ENCODE assay signal across 8 mouse cellular contexts in genomic region chr14:26579346-26580343, GRCm38 (mm10). TPM values are rescaled to one million over a fixed set of nuclear protein-coding genes. Genes with fewer than 3 reads are reported as not detected.
DNase-seq lines count a peak whose midpoint lies in the region; ATAC-seq and TF ChIP-seq lines count a peak whose summit lies in the region.

No protein-coding gene starts in this region.

- H3K36me3 ChIP-seq in forebrain, embryonic 11.5 days (ENCODE audit: control insufficient read depth, insufficient read depth, low read length) = no peaks in the 10 kb centered on the region; the same call in 1 of the 2 replicates
- H3K36me3 ChIP-seq in heart, postnatal 0 days (replicated peaks; ENCODE audit: control insufficient read depth, insufficient read depth, low read length) = no peaks in the 10 kb centered on the region; the same call in 1 of the 2 replicates
- H3K36me3 ChIP-seq in liver, embryonic 16.5 days (ENCODE audit: control insufficient read depth, insufficient read depth) = 0 out of 2 replicates have a peak, but pooled peaks cover 4% of the 10 kb centered on the region
- peaks cover 5% of the 10 kb centered on the region; the same call in 1 of the 2 replicates for H3K36me3 ChIP-seq in neural tube, embryonic 13.5 days
- no peaks in the 10 kb centered on the region for H3K36me3 ChIP-seq in testis, adult 2 months (ENCODE audit: control insufficient read depth, insufficient read depth, low read length)

- DNase-seq in CD8-positive naive resting alpha-beta T cell, adult 2 months (ENCODE audit: low read depth in 2 of 2, low spot score in 2 of 2) = peak; percentile 75 to 81
- peak; percentile 83 for DNase-seq in c-Kit-positive CD71-negative TER-119-negative erythroid progenitor cells, embryonic 14.5 days (ENCODE audit: low read depth)
- peak; percentile 93 for DNase-seq in forebrain, embryonic 11.5 days (ENCODE audit: low spot score)
- DNase-seq in heart, postnatal 0 days (ENCODE audit: low spot score) = peak; percentile 93
- peak; percentile 92 to 95 for DNase-seq in kidney, postnatal 4 days

- no peaks in the 10 kb centered on the region for H3K27me3 ChIP-seq in forebrain, embryonic 11.5 days (ENCODE audit: control insufficient read depth, insufficient read depth, low read length)
- no peaks in the 10 kb centered on the region for H3K27me3 ChIP-seq in heart, postnatal 0 days (ENCODE audit: control insufficient read depth, insufficient read depth, low read length)
- H3K27me3 ChIP-seq in liver, embryonic 16.5 days (ENCODE audit: control insufficient read depth, insufficient read depth, low read depth, low read length) = no peaks in the 10 kb centered on the region
- H3K27me3 ChIP-seq in neural tube, embryonic 13.5 days = no peaks in the 10 kb centered on the region
- H3K27me3 ChIP-seq in testis, adult 2 months (ENCODE audit: control insufficient read depth, insufficient read depth, low read length) = no peaks in the 10 kb centered on the region

- no peak for TF ChIP-seq CTCF in heart, postnatal 0 days (IDR thresholded peaks at IDR 0.05; ENCODE audit: low read depth)
- no peak for TF ChIP-seq CTCF in testis, adult 2 months (IDR thresholded peaks at IDR 0.05; ENCODE audit: control insufficient read depth, insufficient read depth, insufficient replicate concordance, low read depth, low read length)

- H3K4me3 ChIP-seq in forebrain, embryonic 11.5 days (ENCODE audit: low read depth, low read length) = peak overlapping the region; percentile 81
- H3K4me3 ChIP-seq in heart, postnatal 0 days (ENCODE audit: low read depth, low read length) = peak overlapping the region; percentile 99
- peak overlapping the region; percentile 97 for H3K4me3 ChIP-seq in liver, embryonic 16.5 days (ENCODE audit: low read depth, low read length)
- peak overlapping the region; percentile 69 for H3K4me3 ChIP-seq in neural tube, embryonic 13.5 days
- peak overlapping the region; percentile 95 for H3K4me3 ChIP-seq in testis, adult 2 months (ENCODE audit: control insufficient read depth, low read depth, low read length)

- no peak; the same call in 1 of the 2 replicates for TF ChIP-seq EP300 in heart, postnatal 0 days (IDR thresholded peaks at IDR 0.05; ENCODE audit: low read depth)

- H3K9ac ChIP-seq in forebrain, embryonic 11.5 days (ENCODE audit: low read length) = peak overlapping the region; percentile 98
- H3K9ac ChIP-seq in heart, postnatal 0 days (replicated peaks; ENCODE audit: low read depth, low read length) = peak overlapping the region; percentile 99
- peak overlapping the region; percentile 100 for H3K9ac ChIP-seq in liver, embryonic 16.5 days (ENCODE audit: low read depth, low read length)
- peak overlapping the region; percentile 99 for H3K9ac ChIP-seq in neural tube, embryonic 13.5 days

- peak overlapping the region; percentile 64 for H3K4me2 ChIP-seq in forebrain, embryonic 11.5 days (ENCODE audit: low read depth, low read length, severe bottlenecking)
- peak overlapping the region; percentile 80 for H3K4me2 ChIP-seq in heart, postnatal 0 days (ENCODE audit: low read depth, low read length)
- H3K4me2 ChIP-seq in liver, embryonic 16.5 days (ENCODE audit: low read depth, low read length) = peak overlapping the region; percentile 93
- peak overlapping the region; percentile 70 for H3K4me2 ChIP-seq in neural tube, embryonic 13.5 days

- TF ChIP-seq POLR2A in testis, adult 2 months (IDR thresholded peaks at IDR 0.05; ENCODE audit: control insufficient read depth, low read depth, low read length) = peak; percentile 96

- under 1% methylated on average over 79 of the region's 79 CpGs for WGBS in forebrain, embryonic 11.5 days
- under 1% methylated on average over 71 of the region's 79 CpGs for WGBS in heart, postnatal 0 days
- WGBS in liver, embryonic 16.5 days (ENCODE audit: insufficient replicate concordance) = under 1% methylated on average over 78 of the region's 79 CpGs
- under 1% methylated on average over 79 of the region's 79 CpGs for WGBS in neural tube, embryonic 13.5 days

- peak overlapping the region; percentile 89 for H3K27ac ChIP-seq in forebrain, embryonic 11.5 days (ENCODE audit: low read depth, low read length)
- H3K27ac ChIP-seq in heart, postnatal 0 days (ENCODE audit: low read depth) = peak overlapping the region; percentile 98
- peak overlapping the region; percentile 99 for H3K27ac ChIP-seq in liver, embryonic 16.5 days (ENCODE audit: low read length)
- H3K27ac ChIP-seq in neural tube, embryonic 13.5 days (replicated peaks) = peak overlapping the region; percentile 95
- H3K27ac ChIP-seq in testis, adult 2 months (ENCODE audit: control insufficient read depth, insufficient read depth, low read depth, low read length) = peak overlapping the region; percentile 95

- H3K4me1 ChIP-seq in forebrain, embryonic 11.5 days (replicated peaks; ENCODE audit: control insufficient read depth, insufficient read depth, low read length) = no peaks in the 10 kb centered on the region; the same call in 1 of the 2 replicates
- no peaks in the 10 kb centered on the region for H3K4me1 ChIP-seq in heart, postnatal 0 days (ENCODE audit: control insufficient read depth, insufficient read depth)
- H3K4me1 ChIP-seq in liver, embryonic 16.5 days (ENCODE audit: control insufficient read depth, low read depth, low read length) = peaks cover 17% of the 10 kb centered on the region
- peaks cover 16% of the 10 kb centered on the region for H3K4me1 ChIP-seq in neural tube, embryonic 13.5 days (replicated peaks)
- peaks cover 4% of the 10 kb centered on the region for H3K4me1 ChIP-seq in testis, adult 2 months (ENCODE audit: control insufficient read depth, insufficient read depth, low read length)

- no peaks in the 10 kb centered on the region for H3K9me3 ChIP-seq in forebrain, embryonic 11.5 days (ENCODE audit: control insufficient read depth, low read length)
- H3K9me3 ChIP-seq in heart, postnatal 0 days (replicated peaks; ENCODE audit: control insufficient read depth, low read length) = no peaks in the 10 kb centered on the region
- no peaks in the 10 kb centered on the region for H3K9me3 ChIP-seq in liver, embryonic 16.5 days (replicated peaks; ENCODE audit: control insufficient read depth, low read length)
- H3K9me3 ChIP-seq in neural tube, embryonic 13.5 days = no peaks in the 10 kb centered on the region

- ATAC-seq in forebrain, embryonic 11.5 days (replicated peaks; ENCODE audit: low FRiP score) = peak; percentile 96
- ATAC-seq in heart, postnatal 0 days (ENCODE audit: insufficient read depth, low read depth) = peak; percentile 97
- ATAC-seq in liver, embryonic 16.5 days (ENCODE audit: low read depth) = peak; percentile 94
- ATAC-seq in neural tube, embryonic 13.5 days (ENCODE audit: low read depth) = peak; percentile 97

RNA-seq across cellular contexts. Expression of gene Dennd6a, which starts 6.0 kb away (rescaled TPM):
- polyA plus RNA-seq in forebrain, embryonic 11.5 days (2014; fragmentation: Nextera tagmentation; extraction: Ambion mirVana) = 38.8 and 39.1 TPM in 2 replicates
- 20.3 and 32.4 TPM in 2 replicates for total RNA-seq in heart, postnatal 0 days (2014; rRNA removed; ENCODE audit: low replicate concordance)
- 16.0 and 17.6 TPM in 2 replicates for polyA plus RNA-seq in heart, postnatal 0 days (2015; fragmentation: Nextera tagmentation; extraction: Ambion mirVana)
- polyA plus RNA-seq in liver, embryonic 16.5 days (2015; fragmentation: Nextera tagmentation; extraction: Ambion mirVana) = 8.9 and 9.2 TPM in 2 replicates
- 19.5 and 26.6 TPM in 2 replicates for polyA plus RNA-seq in neural tube, embryonic 13.5 days (2015; fragmentation: Nextera tagmentation; extraction: Ambion mirVana)
- polyA plus RNA-seq in testis, adult 2 months (2012; rRNA removed) = 3.0 and 3.7 TPM in 2 replicates

RNA-seq across cellular contexts. Expression of gene Slmap, which starts 44.9 kb away (rescaled TPM):
- 24.9 and 25.5 TPM in 2 replicates for polyA plus RNA-seq in forebrain, embryonic 11.5 days (2014; fragmentation: Nextera tagmentation; extraction: Ambion mirVana)
- 146 and 248 TPM in 2 replicates for total RNA-seq in heart, postnatal 0 days (2014; rRNA removed; ENCODE audit: low replicate concordance)
- polyA plus RNA-seq in heart, postnatal 0 days (2015; fragmentation: Nextera tagmentation; extraction: Ambion mirVana) = 105 and 140 TPM in 2 replicates
- 7.5 and 8.1 TPM in 2 replicates for polyA plus RNA-seq in liver, embryonic 16.5 days (2015; fragmentation: Nextera tagmentation; extraction: Ambion mirVana)
- polyA plus RNA-seq in neural tube, embryonic 13.5 days (2015; fragmentation: Nextera tagmentation; extraction: Ambion mirVana) = 14.7 and 16.1 TPM in 2 replicates
- 18.2 and 21.9 TPM in 2 replicates for polyA plus RNA-seq in testis, adult 2 months (2012; rRNA removed)

RNA-seq across cellular contexts. Expression of gene Arf4, which starts 58.2 kb away (rescaled TPM):
- 535 and 566 TPM in 2 replicates for polyA plus RNA-seq in forebrain, embryonic 11.5 days (2014; fragmentation: Nextera tagmentation; extraction: Ambion mirVana)
- 104 and 119 TPM in 2 replicates for total RNA-seq in heart, postnatal 0 days (2014; rRNA removed; ENCODE audit: low replicate concordance)
- polyA plus RNA-seq in heart, postnatal 0 days (2015; fragmentation: Nextera tagmentation; extraction: Ambion mirVana) = 264 and 270 TPM in 2 replicates
- 154 and 161 TPM in 2 replicates for polyA plus RNA-seq in liver, embryonic 16.5 days (2015; fragmentation: Nextera tagmentation; extraction: Ambion mirVana)
- polyA plus RNA-seq in neural tube, embryonic 13.5 days (2015; fragmentation: Nextera tagmentation; extraction: Ambion mirVana) = 647 and 651 TPM in 2 replicates
- 115 and 121 TPM in 2 replicates for polyA plus RNA-seq in testis, adult 2 months (2012; rRNA removed)

Comparison
In these comparisons a context has a peak if more than half of its experiments do, and no peak if none do; other contexts are left out.
1. Peak in every context shown above with its lines: DNase-seq, ATAC-seq, H3K4me3 ChIP-seq and H3K27ac ChIP-seq.